Mouse (Mus musculus) hematopoietic stem cell, adult 5-6 weeks (primary cell): ENCODE data around the gene Ffar4. TPM values are rescaled to one million over a fixed set of nuclear protein-coding genes. Genes with fewer than 3 reads are reported as not detected.
A peak's percentile ranks its signal among the peaks of the same experiment; 100 is the strongest.

Experiments used
- ATAC-seq, 2 experiments: fragments of 125-278 bp in 1 of 2; replicated peaks in 1 of 2; 2 replicates each; pipeline ENCODE4 v1.8.0; 2016 to 2017; ENCODE audit warnings: inconsistent platforms in 2 of 2, mild to moderate bottlenecking in 2 of 2, moderate number of reproducible peaks in 2 of 2, low read depth in 1 of 2, moderate TSS enrichment in 1 of 2; ENCODE audit not compliant: low FRiP score in 2 of 2, poor library complexity in 2 of 2, severe bottlenecking in 2 of 2, insufficient read depth in 1 of 2, low TSS enrichment in 1 of 2
- total RNA-seq: library from RNA; stranded (forward); fragments of 172-1452, 232-1000 nt; gene quantifications from 2 replicates; pipeline ENCODE4 v1.2.3, GENCODE M21; 2017

Ffar4 gene
- total RNA-seq, 1 experiment from 2014 or later = not detected

DNA sequence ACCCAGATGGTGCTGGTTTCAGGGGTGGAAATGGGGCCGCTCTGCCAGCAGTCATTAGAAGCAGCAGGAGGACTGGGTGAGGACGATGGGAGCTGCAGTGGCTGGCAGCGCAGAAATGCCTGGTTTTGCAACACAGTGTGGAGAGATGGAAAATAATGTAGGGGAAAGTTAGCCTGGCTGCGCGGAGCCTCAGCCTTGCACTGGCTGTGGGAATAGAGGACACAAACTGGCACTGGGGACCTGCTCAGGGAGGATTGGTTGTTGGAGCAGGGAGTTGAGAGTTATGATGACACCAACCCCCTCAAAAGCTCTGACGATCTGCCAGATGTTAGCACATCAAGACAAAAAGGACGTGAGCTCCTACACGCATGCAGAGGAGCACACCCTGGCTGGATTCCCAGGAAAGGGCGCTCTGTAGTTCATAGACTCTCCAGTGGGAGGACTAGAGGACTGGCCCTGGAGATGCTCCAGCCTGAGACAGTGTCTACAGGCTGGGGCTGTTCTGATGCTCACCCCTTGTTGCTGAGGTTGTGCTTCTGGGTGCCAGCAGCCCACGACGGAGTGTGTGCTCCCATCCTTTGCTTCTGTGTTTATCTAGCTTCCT lies 9.8 kb upstream of the Ffar4 start:
- ATAC-seq = no peak

DNA sequence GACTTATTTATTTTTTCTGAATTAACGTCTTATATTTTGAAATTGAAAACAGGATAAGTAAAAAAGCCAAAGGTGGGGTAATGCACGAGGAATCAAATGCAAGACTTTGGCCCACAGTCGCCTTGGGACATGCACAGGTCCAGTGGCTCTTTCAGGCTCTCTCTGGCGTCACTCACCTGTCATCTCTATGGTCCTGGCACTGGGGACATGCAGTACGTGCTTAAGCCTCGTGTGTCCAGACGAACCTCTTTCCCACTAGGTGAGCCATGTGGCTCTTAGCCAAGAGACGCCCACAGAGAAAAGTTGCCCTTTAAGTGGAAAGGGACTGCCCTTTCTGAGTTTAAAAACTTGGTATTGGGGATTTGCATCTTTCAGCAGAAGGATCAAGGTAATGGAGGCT lies 7.5 kb upstream of the Ffar4 start:
- no peak for ATAC-seq

DNA sequence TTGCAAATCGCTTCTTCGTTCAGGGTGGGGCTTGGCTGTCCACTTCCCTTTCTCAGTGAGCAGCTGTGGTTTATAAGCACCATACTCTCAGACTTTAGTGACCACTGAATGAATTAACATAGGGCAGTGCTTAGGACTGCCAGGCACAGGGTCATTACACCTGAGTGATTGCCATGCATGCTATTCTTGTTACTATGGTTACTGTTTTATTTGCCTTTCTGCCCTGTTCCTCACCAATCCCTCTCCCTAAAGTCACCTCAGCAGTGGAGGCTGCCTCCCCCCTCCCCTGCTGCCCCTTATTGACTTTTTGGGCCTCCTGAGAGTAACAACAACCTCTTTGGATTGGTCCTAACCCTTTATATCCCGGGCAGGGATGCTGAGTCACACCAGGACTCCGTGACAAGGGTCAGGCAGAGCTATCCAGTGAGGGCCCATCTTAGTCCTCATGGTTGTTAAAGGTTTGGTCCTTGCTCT lies 5.3 kb upstream of the Ffar4 start:
- no peak for ATAC-seq

DNA sequence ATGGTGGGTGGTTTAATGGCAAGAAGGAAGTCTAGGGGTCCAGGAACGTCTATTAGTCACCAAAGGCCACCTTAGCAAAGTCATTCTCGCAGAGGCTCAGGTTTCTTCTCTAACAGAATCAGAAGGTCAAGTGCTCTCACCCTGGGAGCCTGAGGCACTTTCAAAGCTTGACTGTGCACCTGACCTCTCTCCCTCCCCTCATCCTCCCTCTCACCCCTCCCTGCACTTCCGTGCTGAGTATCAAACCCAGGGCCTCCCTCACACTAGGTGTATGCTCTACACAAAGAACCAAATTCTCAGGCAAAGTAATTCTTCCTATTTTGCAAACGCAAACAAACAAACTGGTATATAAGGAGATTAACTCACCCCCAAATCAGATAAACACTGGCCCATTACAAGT lies 640 bp upstream of the Ffar4 start:
- no peak for ATAC-seq

GRCm38 (mm10) chr19:38107871-38108270 lies 11.0 kb downstream of the Ffar4 start:
- no peak for ATAC-seq

- ATAC-seq = 0 out of 4 replicates have a peak, but pooled peaks of 1 of the 2 experiments have one; percentile 32
Measured at GRCm38 (mm10) chr19:38109506-38110242, 12.8 kb downstream of the Ffar4 start.

GRCm38 (mm10) chr19:38111056-38111455 lies 14.2 kb downstream of the Ffar4 start:
- no peak for ATAC-seq

GRCm38 (mm10) chr19:38112575-38112974 lies 15.7 kb downstream of the Ffar4 start:
- no peak for ATAC-seq

DNA sequence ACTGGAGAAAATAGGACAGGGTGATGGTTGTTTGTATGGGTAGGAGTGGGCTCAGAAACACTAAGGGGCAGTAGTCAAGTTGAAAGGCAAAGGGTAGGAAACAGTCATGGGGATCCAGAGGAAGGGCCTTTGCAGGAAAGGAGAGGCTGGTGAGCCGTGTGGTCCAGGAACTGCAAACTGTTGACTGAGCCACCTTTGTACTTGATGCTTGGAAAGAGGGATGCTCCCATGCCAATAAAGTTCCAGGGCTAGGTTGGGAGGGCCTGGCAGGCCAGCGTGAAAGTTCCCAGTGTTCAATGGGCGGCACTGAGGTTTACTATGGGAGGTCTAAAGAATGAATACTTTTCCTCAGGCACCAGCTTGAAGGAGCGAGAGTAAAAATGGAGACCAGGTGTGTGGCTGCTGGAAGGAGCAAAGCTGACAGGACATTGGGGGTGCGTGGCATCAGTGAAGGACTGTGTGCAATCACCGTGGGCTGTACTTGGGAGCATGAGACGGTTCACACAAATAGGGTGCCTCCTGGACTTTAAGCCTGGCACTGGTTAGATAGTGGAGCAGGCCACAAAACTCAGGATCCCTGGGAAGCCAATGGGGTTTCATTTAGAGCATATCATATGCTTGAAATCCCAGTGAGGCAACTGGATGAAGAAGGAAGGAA lies 18.1 kb downstream of the Ffar4 start:
- no peak for ATAC-seq

GRCm38 (mm10) chr19:38120123-38120760 lies 23.4 kb downstream of the Ffar4 start:
- no peak for ATAC-seq

GRCm38 (mm10) chr19:38123921-38124320 lies 27.1 kb downstream of the Ffar4 start:
- no peak for ATAC-seq

DNA sequence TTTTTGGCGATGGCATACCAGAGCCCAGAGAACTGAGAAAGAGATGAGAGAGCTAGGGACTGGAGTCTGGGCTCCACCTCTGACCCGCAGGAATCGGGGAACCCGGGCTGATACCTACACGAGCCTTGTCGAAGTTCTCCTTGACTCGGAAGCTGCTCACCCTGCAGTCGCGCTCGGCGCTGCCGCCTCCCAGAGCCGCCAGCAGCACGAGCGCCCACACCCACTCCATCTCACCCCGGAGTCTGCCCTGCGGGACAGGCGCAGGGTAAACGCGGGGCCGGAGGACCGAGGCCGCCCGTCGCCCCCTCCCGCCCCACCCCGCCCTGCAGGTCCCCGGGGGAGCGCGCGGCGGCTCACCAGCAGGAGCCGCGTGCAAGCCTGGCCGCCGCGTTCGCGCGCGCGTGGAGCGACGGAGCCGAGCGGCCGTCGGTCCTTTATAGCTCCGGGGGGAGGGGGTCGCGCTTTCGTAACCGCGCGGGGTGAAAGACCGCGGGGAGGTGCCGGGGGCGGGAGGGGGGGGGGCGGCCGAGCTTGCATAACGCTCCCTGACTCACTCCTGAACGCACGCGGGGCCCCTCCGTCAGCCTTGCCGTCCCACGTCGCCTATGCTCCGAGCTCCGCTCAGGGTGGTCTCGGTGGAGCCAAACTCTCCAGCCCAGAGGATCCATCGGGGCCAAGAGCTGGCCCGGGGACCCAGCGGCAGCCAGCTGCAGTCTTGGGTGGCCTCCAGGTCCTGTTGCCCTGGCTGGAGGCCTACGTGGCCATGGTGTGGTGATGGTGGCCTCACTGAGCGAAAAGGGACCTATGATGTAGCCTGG lies 27.7 kb downstream of the Ffar4 start:
- no peak for ATAC-seq

DNA sequence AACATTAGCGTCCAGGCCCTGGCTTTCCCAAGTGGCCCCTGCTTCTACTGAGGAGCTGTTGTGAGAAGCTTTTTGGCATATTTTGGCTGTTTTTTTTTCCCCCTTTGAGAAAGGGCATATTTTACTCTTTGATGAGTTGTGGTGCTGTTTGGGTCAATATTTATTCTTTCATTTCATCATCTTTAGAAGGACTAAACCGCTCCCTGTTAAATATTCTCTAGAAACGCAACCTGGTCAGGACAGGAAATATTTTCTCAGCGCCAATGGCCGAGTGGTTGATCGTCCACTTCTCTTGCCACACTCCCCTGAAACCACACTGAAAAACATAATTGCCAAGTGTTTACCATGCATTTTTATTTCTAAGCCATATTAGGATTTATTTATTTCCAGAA lies 28.3 kb downstream of the Ffar4 start, which contains the start of gene Rbp4:
TSS of gene Rbp4 (minus strand) at position 63 of the 392 bp plus-strand sequence.
- no peak for ATAC-seq

DNA sequence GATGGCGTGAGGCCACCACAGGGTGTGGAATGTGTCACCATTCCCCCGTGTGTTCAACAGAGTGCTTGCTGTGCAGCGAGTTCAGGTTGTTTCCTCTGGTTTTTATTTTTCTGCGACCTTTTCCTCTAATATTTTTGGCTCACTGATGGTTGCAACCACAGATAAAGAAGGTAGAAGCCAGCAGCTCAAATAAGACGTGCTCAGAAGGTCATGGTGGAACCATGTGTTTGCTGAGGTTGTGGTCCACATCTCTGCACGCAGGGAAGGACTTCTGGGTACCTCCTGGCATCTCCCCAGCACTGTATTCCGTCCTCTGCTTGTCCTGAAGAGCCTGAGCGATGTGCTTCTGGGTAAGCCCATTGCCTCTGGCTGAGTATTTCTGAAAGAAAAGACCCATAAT lies 29.8 kb downstream of the Ffar4 start:
- no peak for ATAC-seq

GRCm38 (mm10) chr19:38132481-38132880 lies 35.6 kb downstream of the Ffar4 start, which contains the start of gene Pde6c:
Pde6c (plus strand) TSS chr19:38132781.
- no peak for ATAC-seq

GRCm38 (mm10) chr19:38133986-38134385 lies 37.1 kb downstream of the Ffar4 start:
- ATAC-seq = no peak

DNA sequence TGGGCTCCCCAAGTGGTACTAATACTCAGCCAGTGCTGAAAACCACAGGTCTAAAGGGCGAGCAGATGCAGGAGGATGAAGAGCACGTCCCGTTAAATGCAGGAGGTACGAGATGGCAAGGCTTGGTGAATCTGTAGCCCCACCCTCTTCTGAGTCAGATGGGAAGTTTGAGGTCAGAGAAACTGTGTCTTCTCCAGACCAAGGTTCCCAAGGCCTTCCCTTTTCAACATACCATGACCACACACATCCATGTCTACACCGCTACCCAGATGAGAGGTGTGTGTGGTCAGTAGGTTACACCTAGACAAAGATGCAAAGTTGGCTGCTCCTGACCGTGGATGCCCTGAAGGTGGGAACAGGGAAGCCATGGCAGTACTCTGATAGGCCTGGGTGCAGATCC lies 37.9 kb downstream of the Ffar4 start:
- no peak for ATAC-seq
